Mouse (Mus musculus): ENCODE measurements around the gene Lrrc8b.

DNA sequence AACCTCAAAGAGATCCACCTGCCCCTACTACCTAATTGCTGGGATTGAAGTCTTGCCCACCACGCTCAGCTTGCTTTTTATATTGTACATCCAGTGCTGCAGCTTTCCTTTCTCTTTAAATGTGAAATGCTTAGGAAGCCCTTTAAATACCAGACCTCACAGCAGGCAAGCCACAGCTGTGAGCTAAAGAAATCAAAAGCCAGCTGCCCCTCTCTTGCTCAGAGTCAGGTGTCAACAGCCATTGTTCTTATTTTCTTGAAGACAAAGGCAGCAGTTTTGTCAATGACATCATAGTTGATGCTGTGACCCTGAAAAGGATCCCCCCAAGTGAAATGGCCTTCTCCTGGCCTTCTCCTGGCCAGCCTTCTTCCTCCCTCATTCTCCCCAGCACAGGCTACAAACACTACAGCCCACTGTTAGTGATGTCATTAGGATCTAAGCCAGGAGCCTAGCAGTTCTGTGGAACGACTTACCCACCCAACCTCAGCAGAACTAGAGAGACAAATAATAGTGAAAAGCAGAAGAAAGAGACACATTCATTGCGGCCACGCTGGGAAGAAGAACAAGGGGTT is 82.9 kb downstream of the Lrrc8b start:
- no peak for TF ChIP-seq CTCF (IDR thresholded peaks at IDR 0.05; ENCODE audit: low read depth, low read length)
- TF ChIP-seq GATA1 (IDR thresholded peaks at IDR 0.05; ENCODE audit: borderline replicate concordance, low read length), result no peak

Data from G1E (cell line).